ENCODE assay signal across 8 mouse cellular contexts in the genomic region with DNA sequence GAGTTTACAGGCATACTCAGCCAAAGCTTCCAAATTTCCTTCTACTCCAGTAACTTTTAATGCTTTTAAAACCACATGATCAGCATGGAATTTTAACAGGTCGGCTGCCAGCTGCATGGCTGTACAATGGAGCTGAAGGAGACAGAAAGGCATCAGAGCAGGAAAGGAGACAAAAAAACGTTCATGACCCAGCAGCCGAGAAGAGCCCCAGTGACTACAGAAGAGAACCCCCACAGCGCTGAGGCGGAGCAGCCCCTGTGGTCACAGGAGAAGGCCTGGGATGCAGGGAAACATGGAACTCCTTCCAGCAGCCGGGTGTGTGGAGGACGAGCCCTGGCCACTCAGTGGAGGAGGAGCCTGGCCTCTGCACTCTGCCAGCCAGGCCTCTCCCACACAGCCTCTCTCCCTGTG. TPM values are rescaled to one million over a fixed set of nuclear protein-coding genes. Genes with fewer than 3 reads are reported as not detected.
A peak's percentile ranks its signal among the peaks of the same experiment; 100 is the strongest.
DNase-seq lines count a peak whose midpoint lies in the region; TF ChIP-seq lines count a peak whose summit lies in the region.

No protein-coding gene starts in this region.

- H3K4me3 ChIP-seq in thymus, adult 2 months (ENCODE audit: control insufficient read depth, insufficient read depth, low read length) = no peak overlapping the region

- no peaks in the 10 kb centered on the region for H3K27me3 ChIP-seq in thymus, adult 2 months (ENCODE audit: control insufficient read depth, insufficient read depth, low read length)

- no peak for TF ChIP-seq CTCF in thymus, adult 2 months (IDR thresholded peaks at IDR 0.05; ENCODE audit: borderline replicate concordance, control insufficient read depth, extremely low read depth, insufficient read depth, low read length, poor library complexity)

- WGBS in thymus, adult 2 months = 89% methylated on average over 7 of the region's 7 CpGs

- TF ChIP-seq POLR2A in thymus, adult 2 months (IDR thresholded peaks at IDR 0.05; ENCODE audit: control insufficient read depth, extremely low read depth, insufficient read depth, low read length, poor library complexity) = no peak

- H3K27ac ChIP-seq in thymus, adult 2 months (ENCODE audit: control insufficient read depth, insufficient read depth, low read length) = no peak overlapping the region

- DNase-seq in adrenal gland, postnatal 25 days = peak; percentile 16
- no peak for DNase-seq in adrenal gland, postnatal 10 days
- peak; percentile 37 to 53 for DNase-seq in urinary bladder, postnatal 36 days (ENCODE audit: low spot score in 2 of 2)
- DNase-seq in urinary bladder, postnatal 10 days (ENCODE audit: low spot score) = no peak
- peak; percentile 49 for DNase-seq in kidney, postnatal 14 days
- DNase-seq in ovary, postnatal 36 days (ENCODE audit: low spot score) = peak; percentile 65
- DNase-seq in thymus, postnatal 10 days (ENCODE audit: low spot score in 2 of 2) = no peak
- DNase-seq in thymus, adult 2 months = no peak

- H3K4me1 ChIP-seq in thymus, adult 2 months (replicated peaks; ENCODE audit: control insufficient read depth, insufficient read depth, low read length) = peaks cover 2% of the 10 kb centered on the region; the same call in 1 of the 2 replicates

- no peaks in the 10 kb centered on the region for H3K36me3 ChIP-seq in thymus, adult 2 months (ENCODE audit: control insufficient read depth, insufficient read depth, low read length)

RNA-seq across cellular contexts. Expression of gene Fam206a, which starts 27.4 kb away (rescaled TPM):
- total RNA-seq in adrenal gland, postnatal 25 days (2021) = 13.1 and 14.6 TPM in 2 replicates
- 10 to 100 TPM in 1 of 2 experiments, 1 to 10 TPM in 1; 9.8 to 11.3 TPM for total RNA-seq in adrenal gland, postnatal 10 days (2021)
- 6.6 and 7.7 TPM in 2 replicates for polyA plus RNA-seq in thymus, adult 2 months (2012; rRNA removed)

RNA-seq across cellular contexts. Expression of gene Elp1, which starts 27.4 kb away (rescaled TPM):
- total RNA-seq in adrenal gland, postnatal 25 days (2021) = 35.5 and 40.1 TPM in 2 replicates
- total RNA-seq in adrenal gland, postnatal 10 days (2021) = 10 to 100 TPM; 25.5 to 30.9 TPM
- polyA plus RNA-seq in thymus, adult 2 months (2012; rRNA removed) = 18.0 and 19.3 TPM in 2 replicates

RNA-seq across cellular contexts. Expression of gene Ctnnal1, which starts 35.5 kb away (rescaled TPM):
- total RNA-seq in adrenal gland, postnatal 25 days (2021) = 21.9 and 26.6 TPM in 2 replicates
- total RNA-seq in adrenal gland, postnatal 10 days (2021) = 10 to 100 TPM; 17.0 to 18.6 TPM
- 3.6 and 5.0 TPM in 2 replicates for polyA plus RNA-seq in thymus, adult 2 months (2012; rRNA removed)

Comparison
In these comparisons a context has a peak if more than half of its experiments do, and no peak if none do; other contexts are left out.
1. DNase-seq: peak in adrenal gland, postnatal 25 days (single experiment), urinary bladder, postnatal 36 days (2 of 2), kidney, postnatal 14 days (single experiment) and ovary, postnatal 36 days (single experiment); none in adrenal gland, postnatal 10 days (single experiment), urinary bladder, postnatal 10 days (single experiment), thymus, postnatal 10 days (0 of 2) and thymus, adult 2 months (single experiment).